Mouse (Mus musculus) cortical plate, adult 2 months (tissue): ENCODE results near the gene 4933427D14Rik.

Experiments
- CTCF ChIP-seq: fragments of 200-500 bp; IDR thresholded peaks from 2 replicates; pipeline ENCODE4 v1.5.1; 2011; ENCODE audit warnings: mild to moderate bottlenecking, control low read depth, low read length; ENCODE audit not compliant: insufficient read depth; ENCODE audit errors: extremely low read depth
- POLR2A ChIP-seq: fragments of 200-500 bp; IDR thresholded peaks from 2 replicates; pipeline ENCODE4 v1.6.1; 2011; ENCODE audit warnings: mild to moderate bottlenecking, low read length, control low read depth; ENCODE audit not compliant: insufficient read depth; ENCODE audit errors: extremely low read depth

- TF ChIP-seq CTCF, result no peak
- no peak for TF ChIP-seq POLR2A
These were observed 9.9 kb upstream of the 4933427D14Rik start for GRCm38 (mm10) chr11:72217116-72217515.
